Mouse (Mus musculus) ES-E14 (cell line): Measurements from ENCODE around the gene Gngt2. TPM values are rescaled to one million over a fixed set of nuclear protein-coding genes. Genes with fewer than 3 reads are reported as not detected.

ENCODE experiments used
- DNase-seq: peaks from one replicate; pipeline ENCODE4 v3.0.0-alpha.2; 2013; ENCODE audit warnings: low read depth, low spot score
- H3K27ac ChIP-seq: 2 replicates; pipeline ENCODE4 v1.5.1; 2012; ENCODE audit warnings: low read depth, mild to moderate bottlenecking, low read length, moderate library complexity, mixed read lengths; ENCODE audit not compliant: poor library complexity, insufficient read depth, severe bottlenecking
- H3K36me3 ChIP-seq: 2 replicates; pipeline ENCODE4 v1.6.1; 2012; ENCODE audit warnings: mild to moderate bottlenecking, low read length, moderate library complexity, mixed read lengths; ENCODE audit not compliant: control insufficient read depth, poor library complexity, insufficient read depth, severe bottlenecking
- H3K4me1 ChIP-seq, 2 experiments: fragments of 150-350 bp in 1 of 2; sonication (generic) in 1 of 2; 2 replicates each; pipeline ENCODE4 v1.6.1; 2012; ENCODE audit warnings: low read length in 2 of 2, mild to moderate bottlenecking in 1 of 2, mixed read lengths in 1 of 2; ENCODE audit not compliant: control insufficient read depth in 2 of 2, insufficient read depth in 2 of 2, poor library complexity in 1 of 2
- H3K4me3 ChIP-seq, 2 experiments: fragments of 150-350 bp in 1 of 2; sonication (generic) in 1 of 2; 2 replicates each; pipeline ENCODE4 v1.5.1; 2012; ENCODE audit warnings: low read length in 2 of 2, low read depth in 1 of 2, mild to moderate bottlenecking in 1 of 2, mixed read lengths in 1 of 2; ENCODE audit not compliant: insufficient read depth in 1 of 2, poor library complexity in 1 of 2, severe bottlenecking in 1 of 2
- H3K9ac ChIP-seq: 2 replicates; pipeline ENCODE4 v1.6.1; 2012; ENCODE audit warnings: low read depth, mild to moderate bottlenecking, low read length, mixed read lengths; ENCODE audit not compliant: poor library complexity, insufficient read depth, severe bottlenecking
- H3K9me3 ChIP-seq: fragments of 150-350 bp; sonication (generic); 2 replicates; pipeline ENCODE4 v1.6.1; 2012; ENCODE audit warnings: low read depth, mild to moderate bottlenecking, low read length; ENCODE audit not compliant: control insufficient read depth, insufficient read depth
- CHD2 ChIP-seq: IDR thresholded peaks from 2 replicates; pipeline ENCODE4 v1.6.1; 2014; ENCODE audit warnings: mild to moderate bottlenecking, low read depth, low read length, inconsistent platforms
- HCFC1 ChIP-seq: IDR thresholded peaks from 2 replicates; pipeline ENCODE4 v1.6.1; 2012; ENCODE audit warnings: low read length, inconsistent platforms, borderline replicate concordance; ENCODE audit not compliant: insufficient read depth
- MAFK ChIP-seq: IDR thresholded peaks from 2 replicates; pipeline ENCODE4 v1.6.1; 2014; ENCODE audit warnings: mild to moderate bottlenecking, low read depth, low read length, inconsistent platforms; ENCODE audit not compliant: insufficient read depth
- ZC3H11A ChIP-seq: IDR thresholded peaks from 2 replicates; pipeline ENCODE4 v1.6.1; 2012; ENCODE audit warnings: low read depth, mild to moderate bottlenecking, inconsistent platforms, low read length, borderline replicate concordance
- ZNF384 ChIP-seq: IDR thresholded peaks from 2 replicates; pipeline ENCODE4 v1.6.1; 2012; ENCODE audit warnings: low read depth, low read length, inconsistent platforms
- in situ Hi-C, 2 experiments: fragments of 600-800 bp; cut with MboI; formaldehyde crosslinking; loops; one replicate each; pipeline ENCODE4 v1.15.1; 2025; ENCODE audit warnings: low sequenced_read_pairs in 2 of 2, inconsistent platforms in 1 of 2; ENCODE audit not compliant: unreplicated experiment in 2 of 2
- total RNA-seq: library from RNA; depleted of rRNA; stranded (reverse); fragments of 300-350 nt; gene quantifications from 2 replicates; pipeline ENCODE4 v1.2.3, GENCODE M21; 2012

Gngt2 gene
- total RNA-seq, 1 experiment, result 9.2 TPM

DNA sequence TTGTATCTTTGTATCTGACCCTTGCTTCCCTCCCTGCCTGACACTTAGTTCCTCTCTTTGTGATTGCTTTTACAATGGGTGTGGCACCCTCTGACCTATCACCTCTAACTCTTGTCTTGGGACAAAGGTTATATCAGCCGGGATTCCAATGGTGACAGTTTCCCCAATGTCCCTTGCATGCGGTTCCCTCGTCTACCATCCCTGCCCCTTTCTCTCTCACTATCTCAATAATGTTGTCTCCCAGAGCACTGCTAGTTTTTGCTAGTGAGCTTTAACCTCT, 9.9 kb upstream of the Gngt2 start:
- Histone ChIP-seq H3K9ac (no peak overlapping the region), H3K4me1 (peaks cover 3 to 9% of the 10 kb centered on the region in 2 experiments; a peak in 3 of 4 replicates), H3K36me3 (no peaks in the 10 kb centered on the region), H3K9me3 (no peaks in the 10 kb centered on the region), H3K27ac (no peak overlapping the region), H3K4me3 (no peak overlapping the region)
- TF ChIP-seq CHD2 (no peak), ZNF384 (no peak), ZC3H11A (no peak), HCFC1 (no peak)
- DNase-seq, result no peak
- in situ Hi-C loops, result no loop called here

DNA sequence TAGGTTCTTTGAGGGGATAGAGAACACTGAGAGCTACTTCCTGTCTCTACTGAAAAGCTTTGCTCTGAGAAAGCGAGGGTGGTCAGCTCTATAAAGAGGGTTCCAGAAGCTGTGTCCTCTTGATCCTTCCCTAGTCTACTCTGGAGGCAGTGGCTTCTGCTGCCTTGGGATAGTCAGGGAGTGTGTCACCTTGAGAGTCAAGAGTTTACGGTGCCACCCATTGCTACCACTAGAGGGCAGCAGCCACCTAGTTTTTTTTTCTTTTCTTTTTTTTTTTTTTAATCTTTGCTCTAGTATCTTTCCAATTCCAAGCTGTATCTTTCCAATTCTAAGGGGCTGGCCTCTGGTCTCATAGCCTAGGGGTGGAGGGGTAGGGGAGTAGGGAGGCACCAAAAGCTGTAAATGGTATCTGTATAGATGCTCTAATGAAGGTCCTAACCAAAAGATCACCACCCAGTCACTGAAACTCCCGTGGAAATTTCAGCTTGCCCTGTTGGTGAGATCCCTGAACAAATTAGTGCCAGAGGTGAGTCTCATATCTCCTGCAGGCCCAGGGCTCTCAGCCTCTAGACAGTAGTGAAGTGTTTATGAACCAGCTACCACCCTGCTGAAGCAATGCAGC, 9.4 kb upstream of the Gngt2 start:
- no peak overlapping the region for H3K4me3 ChIP-seq
- no peak overlapping the region for H3K27ac ChIP-seq
- no peaks in the 10 kb centered on the region for H3K36me3 ChIP-seq
- in situ Hi-C loops, result no loop called here
- no peaks in the 10 kb centered on the region for H3K9me3 ChIP-seq
- peaks cover 3 to 13% of the 10 kb centered on the region in 2 experiments; a peak in 3 of 4 replicates for H3K4me1 ChIP-seq
- DNase-seq, result peak; percentile 65
- 0 out of 2 replicates have a peak, but pooled peaks have one; percentile 46 for TF ChIP-seq ZC3H11A
- TF ChIP-seq CHD2, result no peak
- peak; percentile 99 for TF ChIP-seq ZNF384
- 0 out of 2 replicates have a peak, but pooled peaks have one; percentile 21 for TF ChIP-seq MAFK
- TF ChIP-seq HCFC1, result no peak
- no peak overlapping the region for H3K9ac ChIP-seq

DNA sequence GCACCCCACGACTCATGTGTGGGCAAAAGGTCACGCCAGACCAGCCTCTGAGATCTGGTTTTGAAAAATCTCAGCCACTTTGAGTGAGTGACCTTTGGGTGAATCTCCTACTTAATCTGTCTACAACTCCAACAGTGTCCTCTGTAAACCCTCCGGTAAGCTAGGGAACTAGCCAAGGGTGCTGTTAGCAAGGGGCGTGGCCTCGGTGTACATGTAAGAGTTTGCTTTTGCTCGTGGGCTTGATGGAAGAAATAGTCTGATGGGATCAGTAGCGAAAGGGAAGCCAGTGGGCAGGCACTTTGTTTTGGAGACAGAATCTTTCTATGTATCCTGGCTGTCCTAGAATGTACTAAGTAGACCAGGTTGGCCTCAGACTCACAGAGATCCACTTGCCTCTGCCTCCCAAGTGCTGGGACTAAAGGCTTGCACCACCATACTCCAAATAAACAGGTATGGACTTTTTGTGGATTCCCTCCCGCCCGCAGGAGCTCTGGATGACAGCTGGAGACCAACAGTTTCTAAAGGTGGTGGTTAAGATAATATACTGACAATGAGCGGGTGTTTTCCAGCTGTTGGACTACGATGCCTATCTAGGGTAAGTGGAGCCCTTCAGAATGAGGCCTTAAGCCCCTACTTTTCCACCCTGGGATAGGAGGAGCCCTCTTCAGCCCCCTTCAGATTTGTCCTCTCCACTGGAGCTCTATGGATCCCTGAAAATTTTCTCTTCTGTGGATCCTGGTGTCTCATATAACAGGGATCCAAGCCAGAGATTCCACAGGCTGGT, 8.6 kb upstream of the Gngt2 start:
- no peaks in the 10 kb centered on the region for H3K9me3 ChIP-seq
- in situ Hi-C loops, result no loop called here
- no peak overlapping the region for H3K27ac ChIP-seq
- no peaks in the 10 kb centered on the region for H3K36me3 ChIP-seq
- peaks cover 8 to 19% of the 10 kb centered on the region in 2 experiments; a peak in 3 of 4 replicates for H3K4me1 ChIP-seq
- H3K4me3 ChIP-seq, result no peak overlapping the region
- no peak overlapping the region for H3K9ac ChIP-seq
- no peak for DNase-seq
- TF ChIP-seq HCFC1 (no peak), MAFK (no peak), ZNF384 (no peak), ZC3H11A (no peak), CHD2 (no peak)

DNA sequence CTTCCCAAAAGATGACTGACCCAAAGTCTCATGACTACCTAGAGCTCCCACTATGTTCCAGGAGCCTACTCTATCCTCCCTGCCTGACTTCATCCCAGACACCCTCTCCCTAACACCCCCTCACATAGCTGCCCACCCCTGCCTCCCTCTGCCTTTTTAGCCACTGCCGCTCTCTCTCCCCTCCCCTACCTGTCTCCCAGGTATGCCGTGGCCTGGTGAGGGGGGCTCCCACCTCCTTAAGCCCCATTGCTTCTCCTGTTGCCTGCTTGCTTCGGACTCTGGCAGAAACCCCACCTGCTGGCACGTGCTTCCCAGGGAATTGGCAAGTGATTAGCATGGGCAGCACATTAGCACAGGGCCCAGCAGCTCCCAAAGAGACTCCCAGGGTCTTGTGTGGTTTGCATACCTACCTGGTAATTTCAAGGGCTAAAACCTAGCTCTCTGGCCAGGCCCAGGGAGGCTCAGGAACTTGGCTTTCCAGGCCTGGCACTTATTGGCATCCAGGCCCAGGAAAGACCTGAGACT, 7.4 kb upstream of the Gngt2 start:
- no peak for DNase-seq
- Histone ChIP-seq H3K27ac (no peak overlapping the region), H3K9me3 (no peaks in the 10 kb centered on the region), H3K36me3 (no peaks in the 10 kb centered on the region), H3K4me3 (no peak overlapping the region), H3K9ac (no peak overlapping the region), H3K4me1 (peaks cover 8 to 30% of the 10 kb centered on the region in 2 experiments)
- in situ Hi-C loops, result no loop called here
- TF ChIP-seq ZC3H11A (no peak), HCFC1 (no peak), ZNF384 (no peak), MAFK (no peak), CHD2 (no peak)
